Mouse (Mus musculus): ENCODE measurements around the gene Zfp316. TPM values are rescaled to one million over a fixed set of nuclear protein-coding genes. Genes with fewer than 3 reads are reported as not detected.

The Zfp316 gene
- total RNA-seq, 2 experiments from 2014 or later, result 0.51 TPM; not detected in 1

DNA sequence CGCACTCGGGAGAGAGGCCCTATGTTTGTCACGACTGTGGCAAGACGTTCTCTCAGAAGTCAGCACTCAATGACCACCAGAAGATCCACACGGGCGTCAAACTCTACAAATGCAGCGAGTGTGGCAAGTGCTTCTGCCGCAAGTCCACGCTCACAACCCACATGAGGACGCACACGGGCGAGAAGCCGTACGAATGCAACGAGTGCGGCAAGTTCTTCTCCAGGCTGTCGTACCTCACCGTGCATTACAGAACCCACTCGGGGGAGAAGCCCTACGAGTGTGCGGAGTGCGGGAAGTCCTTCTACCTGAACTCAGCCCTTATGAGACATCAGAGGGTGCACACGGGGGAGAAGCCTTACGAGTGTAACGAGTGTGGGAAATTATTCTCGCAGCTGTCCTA lies 24.9 kb downstream of the Zfp316 start:
- no peak for ATAC-seq (replicated peaks; ENCODE audit: low FRiP score, poor library complexity, severe bottlenecking)

DNA sequence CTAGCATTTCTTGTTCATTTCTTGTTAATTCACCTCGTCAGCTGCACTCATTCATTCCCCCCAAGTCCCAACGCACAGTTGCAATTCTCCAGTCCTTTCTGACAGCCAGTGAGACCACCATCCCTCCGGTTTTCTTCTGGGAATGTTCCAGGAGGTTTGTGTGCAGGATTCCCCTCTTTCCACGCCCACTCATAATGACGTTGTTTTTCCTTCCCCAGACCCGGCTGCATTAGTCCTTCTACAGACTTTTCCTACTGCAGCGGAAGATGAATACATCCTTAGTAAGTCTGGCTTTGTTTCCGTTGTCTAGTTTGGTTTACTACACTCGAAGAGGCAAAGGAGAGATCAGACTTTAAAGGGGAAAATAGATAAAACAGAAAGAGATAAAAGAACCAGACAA lies 33.8 kb downstream of the Zfp316 start:
- no peak for ATAC-seq (replicated peaks; ENCODE audit: low FRiP score, poor library complexity, severe bottlenecking)

DNA sequence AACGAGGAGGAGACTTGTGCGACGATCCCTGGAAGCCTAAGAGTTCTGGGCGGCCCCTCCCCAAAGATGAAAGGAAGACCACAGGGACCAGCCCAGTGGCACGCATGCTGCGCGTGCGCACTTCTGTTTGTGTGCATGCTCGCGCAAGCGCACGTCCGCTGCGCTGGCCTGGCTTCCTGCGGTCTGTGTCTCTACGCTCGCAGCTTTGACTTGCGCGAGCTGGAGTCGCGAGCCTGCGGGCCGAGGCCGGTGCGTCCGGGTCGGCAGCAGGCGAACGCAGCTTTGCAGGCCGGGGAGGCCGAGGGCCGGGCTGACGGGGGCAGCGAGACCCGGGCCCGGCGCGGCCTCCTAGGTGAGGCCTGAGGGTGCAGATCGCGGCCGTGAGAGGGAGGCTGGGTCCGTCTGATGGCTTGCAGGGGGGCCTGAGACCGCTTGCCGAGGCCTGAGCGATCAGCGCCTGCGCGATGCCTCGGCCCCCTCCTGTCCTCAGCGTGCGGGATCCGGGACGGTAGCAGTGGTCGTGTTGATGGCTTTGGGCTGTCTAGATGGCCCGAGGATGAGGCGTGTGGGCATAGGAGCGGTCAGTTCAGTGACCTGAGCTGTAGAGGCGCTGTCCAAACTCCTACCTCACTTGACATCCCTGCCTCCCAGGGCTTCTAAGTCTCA lies 34.7 kb downstream of the Zfp316 start, which contains the start of gene Zfp12:
Gene Zfp12, plus strand, starts transcription at position 136 of the 666 bp plus-strand sequence.
- peak; percentile 64 for ATAC-seq (replicated peaks; ENCODE audit: low FRiP score, poor library complexity, severe bottlenecking)

DNA sequence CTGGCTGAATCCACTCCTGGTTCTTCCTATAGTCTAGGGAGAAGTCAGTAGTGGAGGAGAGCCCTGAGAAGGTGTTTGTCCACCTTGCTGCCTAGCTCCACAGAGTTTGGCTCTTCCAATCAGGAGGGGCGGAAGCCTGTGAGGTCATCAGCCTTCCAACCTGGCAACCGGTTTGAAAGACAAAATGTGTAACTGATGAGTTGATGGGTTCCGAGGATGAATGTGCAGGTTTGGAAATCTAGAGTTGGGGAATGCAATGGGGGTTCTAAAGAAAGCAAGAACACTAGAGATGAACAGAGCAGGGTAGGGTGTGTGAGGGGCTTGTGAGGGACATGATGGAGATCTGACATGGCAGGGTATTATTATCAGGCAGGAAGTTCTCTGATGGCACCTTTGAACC lies 43.0 kb downstream of the Zfp316 start, which contains the start of gene Spdye4a:
Gene Spdye4a, minus strand, starts transcription at position 101 of the 400 bp plus-strand sequence.
- ATAC-seq (replicated peaks; ENCODE audit: low FRiP score, poor library complexity, severe bottlenecking), result no peak

DNA sequence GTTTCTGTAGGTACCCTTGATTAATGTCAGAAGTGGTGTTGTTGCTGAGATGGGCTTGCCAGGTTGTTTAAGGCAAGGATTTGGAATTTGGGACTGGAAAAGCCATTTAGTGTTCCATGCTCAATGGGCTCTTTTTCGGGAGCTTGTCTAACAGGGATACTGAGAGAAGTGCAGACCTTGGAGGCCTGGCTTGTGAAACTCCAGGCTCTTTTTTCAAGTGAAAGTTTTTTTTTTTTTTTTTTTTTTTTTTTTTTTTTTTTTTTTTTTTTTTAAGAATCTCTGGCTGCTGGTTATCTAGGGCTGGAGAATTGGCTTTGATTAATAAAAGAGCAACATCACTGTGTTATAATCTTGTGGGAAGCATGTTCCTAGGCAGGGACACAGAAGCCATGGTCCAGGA lies 47.5 kb downstream of the Zfp316 start:
- no peak for ATAC-seq (replicated peaks; ENCODE audit: low FRiP score, poor library complexity, severe bottlenecking)

DNA sequence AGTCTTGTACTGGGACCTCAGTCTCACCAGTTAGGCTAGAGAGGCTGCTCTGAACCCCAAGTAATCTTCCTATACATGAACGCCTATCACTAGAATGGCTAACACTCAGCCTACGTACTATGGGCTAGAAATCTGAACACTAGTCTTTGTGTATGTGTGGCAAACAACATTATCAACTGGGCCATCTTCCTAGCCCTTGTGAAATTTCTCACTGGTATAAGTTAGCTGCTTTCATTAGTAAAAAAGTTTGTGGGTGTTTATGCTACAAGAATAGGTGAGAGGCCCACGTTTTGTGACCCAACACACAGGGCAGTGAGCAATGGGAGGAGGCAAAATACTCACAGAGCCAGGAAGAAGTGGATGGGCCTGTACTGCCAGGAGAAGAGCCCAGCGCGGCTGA lies 48.8 kb downstream of the Zfp316 start:
- ATAC-seq (replicated peaks; ENCODE audit: low FRiP score, poor library complexity, severe bottlenecking), result no peak

DNA sequence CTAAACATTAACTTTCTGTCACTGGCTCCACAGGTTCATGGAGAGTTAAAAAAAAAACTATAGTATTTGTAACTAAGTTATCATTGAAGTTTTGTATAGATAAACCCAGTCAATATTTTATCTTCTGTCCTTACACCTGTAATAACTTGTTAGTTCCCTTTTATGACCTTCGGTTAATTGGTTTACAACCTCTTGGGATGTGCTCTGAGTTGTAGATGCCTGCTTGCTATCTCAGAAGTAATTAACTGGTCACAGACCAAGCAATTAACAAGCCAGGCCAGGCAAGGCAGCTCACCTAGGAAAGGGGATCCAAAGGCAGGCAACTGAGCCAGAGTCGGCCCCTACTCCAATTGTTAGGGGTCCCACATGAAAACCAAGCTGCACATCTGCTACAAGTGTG lies 56.0 kb downstream of the Zfp316 start:
- no peak for ATAC-seq (replicated peaks; ENCODE audit: low FRiP score, poor library complexity, severe bottlenecking)

DNA sequence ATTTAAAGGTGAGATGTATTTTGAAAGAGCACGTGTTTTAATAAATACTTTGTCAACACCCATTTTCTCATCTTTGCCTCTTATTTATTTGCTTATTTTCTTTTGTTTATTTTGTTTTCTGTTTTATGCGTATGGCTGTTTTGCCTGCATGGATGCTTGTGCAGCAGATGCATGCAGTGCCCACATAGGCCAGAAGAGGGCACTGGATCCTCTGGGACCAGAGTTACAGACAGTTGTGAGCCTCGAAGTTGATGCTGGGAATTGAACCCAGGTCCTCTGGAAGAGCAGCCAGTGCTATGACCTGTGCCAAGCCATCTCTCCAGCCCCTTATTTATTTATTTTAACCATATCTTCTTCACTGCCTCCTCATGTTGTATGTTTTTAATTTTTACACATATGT lies 64.8 kb downstream of the Zfp316 start:
- no peak for ATAC-seq (replicated peaks; ENCODE audit: low FRiP score, poor library complexity, severe bottlenecking)

Other genes with a start within 250 kb of the Zfp316 start
- gene Rnf216, start 157.0 kb downstream of the Zfp316 start, total RNA-seq (2015; ENCODE audit: low replicate concordance), result 10.4 and 19.9 TPM in 2 replicates
- gene Rnf216, start 157.0 kb downstream of the Zfp316 start, total RNA-seq (2017; ENCODE audit: low replicate concordance), result 31.5 and 53.4 TPM in 2 replicates
- gene Olfr718-ps1, start 122.4 kb downstream of the Zfp316 start, total RNA-seq (2015; ENCODE audit: low replicate concordance), result not detected in 2 replicates
- not detected in 2 replicates for gene Olfr718-ps1, start 122.4 kb downstream of the Zfp316 start, total RNA-seq (2017; ENCODE audit: low replicate concordance)
- 1.7 TPM in 1 of 2 replicates, not detected in the other for gene Rbak, start 89.2 kb downstream of the Zfp316 start, total RNA-seq (2015; ENCODE audit: low replicate concordance)
- 0.42 and 0.51 TPM in 2 replicates for gene Rbak, start 89.2 kb downstream of the Zfp316 start, total RNA-seq (2017; ENCODE audit: low replicate concordance)
- gene Spdye4b, start 89.0 kb downstream of the Zfp316 start, total RNA-seq (2015; ENCODE audit: low replicate concordance), result not detected in 2 replicates
- gene Spdye4b, start 89.0 kb downstream of the Zfp316 start, total RNA-seq (2017; ENCODE audit: low replicate concordance), result not detected in 2 replicates
- not detected in 2 replicates for gene Spdye4a, start 43.1 kb downstream of the Zfp316 start, total RNA-seq (2015; ENCODE audit: low replicate concordance)
- not detected in 2 replicates for gene Spdye4a, start 43.1 kb downstream of the Zfp316 start, total RNA-seq (2017; ENCODE audit: low replicate concordance)
- gene Zfp12, start 34.9 kb downstream of the Zfp316 start, total RNA-seq (2015; ENCODE audit: low replicate concordance), result 0.58 and 2.1 TPM in 2 replicates
- 0.70 and 1.5 TPM in 2 replicates for gene Zfp12, start 34.9 kb downstream of the Zfp316 start, total RNA-seq (2017; ENCODE audit: low replicate concordance)
- gene Zfp853, start 23.6 kb upstream of the Zfp316 start, total RNA-seq (2015; ENCODE audit: low replicate concordance), result not detected in 2 replicates
- gene Zfp853, start 23.6 kb upstream of the Zfp316 start, total RNA-seq (2017; ENCODE audit: low replicate concordance), result not detected in 2 replicates
- gene E130309D02Rik, start 45.3 kb upstream of the Zfp316 start, total RNA-seq (2015; ENCODE audit: low replicate concordance), result 7.1 and 11.3 TPM in 2 replicates
- 4.3 and 4.6 TPM in 2 replicates for gene E130309D02Rik, start 45.3 kb upstream of the Zfp316 start, total RNA-seq (2017; ENCODE audit: low replicate concordance)
- gene Zdhhc4, start 59.2 kb upstream of the Zfp316 start, total RNA-seq (2015; ENCODE audit: low replicate concordance), result 8.8 and 23.8 TPM in 2 replicates
- gene Zdhhc4, start 59.2 kb upstream of the Zfp316 start, total RNA-seq (2017; ENCODE audit: low replicate concordance), result 6.0 and 10.6 TPM in 2 replicates
- 0.58 TPM in 1 of 2 replicates, not detected in the other for gene Grid2ip, start 87.3 kb upstream of the Zfp316 start, total RNA-seq (2015; ENCODE audit: low replicate concordance)
- gene Grid2ip, start 87.3 kb upstream of the Zfp316 start, total RNA-seq (2017; ENCODE audit: low replicate concordance), result not detected in 2 replicates
- gene Kdelr2, start 133.8 kb upstream of the Zfp316 start, total RNA-seq (2015; ENCODE audit: low replicate concordance), result 17.6 and 19.6 TPM in 2 replicates
- gene Kdelr2, start 133.8 kb upstream of the Zfp316 start, total RNA-seq (2017; ENCODE audit: low replicate concordance), result 15.5 and 29.2 TPM in 2 replicates
- gene Daglb, start 194.6 kb upstream of the Zfp316 start, total RNA-seq (2015; ENCODE audit: low replicate concordance), result 5.2 and 6.7 TPM in 2 replicates
- gene Daglb, start 194.6 kb upstream of the Zfp316 start, total RNA-seq (2017; ENCODE audit: low replicate concordance), result 7.1 and 8.8 TPM in 2 replicates

Measured in erythroblast, adult 5-6 weeks (primary cell).